Mouse (Mus musculus): ENCODE measurements around the gene Pipox. TPM values are rescaled to one million over a fixed set of nuclear protein-coding genes. Genes with fewer than 3 reads are reported as not detected.

Pipox gene
- polyA plus RNA-seq, 1 experiment from 2014 or later: 25.5 TPM

Other genes starting within 250 kb of the Pipox start
- 1.6 TPM in 2 replicates for gene Nufip2, start 207.9 kb downstream of the Pipox start, polyA plus RNA-seq (2015; fragmentation: Nextera tagmentation; extraction: Ambion mirVana)
- not detected in 2 replicates for gene Cryba1, start 168.8 kb downstream of the Pipox start, polyA plus RNA-seq (2015; fragmentation: Nextera tagmentation; extraction: Ambion mirVana)
- 14.4 and 15.7 TPM in 2 replicates for gene Myo18a, start 130.8 kb downstream of the Pipox start, polyA plus RNA-seq (2015; fragmentation: Nextera tagmentation; extraction: Ambion mirVana)
- 0.39 and 0.85 TPM in 2 replicates for gene Gm10277, start 106.3 kb downstream of the Pipox start, polyA plus RNA-seq (2015; fragmentation: Nextera tagmentation; extraction: Ambion mirVana)
- gene Sez6, start 36.7 kb upstream of the Pipox start, polyA plus RNA-seq (2015; fragmentation: Nextera tagmentation; extraction: Ambion mirVana): 0.05 and 0.16 TPM in 2 replicates
- gene Phf12, start 88.7 kb upstream of the Pipox start, polyA plus RNA-seq (2015; fragmentation: Nextera tagmentation; extraction: Ambion mirVana): 5.5 and 8.5 TPM in 2 replicates
- 14.9 and 16.3 TPM in 2 replicates for gene Dhrs13, start 138.2 kb upstream of the Pipox start, polyA plus RNA-seq (2015; fragmentation: Nextera tagmentation; extraction: Ambion mirVana)
- 25.1 and 27.3 TPM in 2 replicates for gene Flot2, start 143.8 kb upstream of the Pipox start, polyA plus RNA-seq (2015; fragmentation: Nextera tagmentation; extraction: Ambion mirVana)
- gene Eral1, start 186.3 kb upstream of the Pipox start, polyA plus RNA-seq (2015; fragmentation: Nextera tagmentation; extraction: Ambion mirVana): 13.8 and 13.9 TPM in 2 replicates
- gene Fam222b, start 200.6 kb upstream of the Pipox start, polyA plus RNA-seq (2015; fragmentation: Nextera tagmentation; extraction: Ambion mirVana): 4.2 and 4.3 TPM in 2 replicates

Data from liver, embryonic 15.5 days (tissue).